Mouse (Mus musculus): Measurements from ENCODE around the gene Itgam. TPM values are rescaled to one million over a fixed set of nuclear protein-coding genes. Genes with fewer than 3 reads are reported as not detected.

Gene Itgam
- polyA plus RNA-seq, 1 experiment from 2014 or later: 0.57 TPM

DNA sequence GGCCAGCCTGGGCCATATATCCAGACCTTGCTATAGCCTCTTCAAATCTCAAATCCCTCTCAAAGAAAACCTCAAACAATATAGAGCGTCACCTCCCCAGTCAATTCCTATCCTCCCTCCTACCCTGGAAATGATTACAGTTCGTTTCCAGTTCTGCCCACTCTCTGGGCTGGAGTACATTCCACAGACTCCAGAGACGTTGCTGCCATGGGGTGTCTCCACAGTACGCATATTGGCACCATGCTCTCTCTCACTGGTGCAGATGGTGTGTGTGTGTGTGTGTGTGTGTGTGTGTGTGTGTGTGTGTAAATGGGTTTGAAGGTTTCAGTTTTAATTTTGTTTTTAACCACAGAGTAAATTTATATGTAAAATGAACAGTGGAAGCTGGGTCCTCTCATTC lies 42.8 kb downstream of the Itgam start:
- DNase-seq (ENCODE audit: low spot score) (no peak), ATAC-seq (replicated peaks; ENCODE audit: low FRiP score) (no peak)
- H3K4me1 ChIP-seq (replicated peaks; ENCODE audit: control insufficient read depth, insufficient read depth, low read length): no peaks in the 10 kb centered on the region
- no peak overlapping the region for H3K4me3 ChIP-seq (ENCODE audit: low read depth, low read length)
- H3K9me3 ChIP-seq (ENCODE audit: control insufficient read depth, low read length): no peaks in the 10 kb centered on the region
- H3K9ac ChIP-seq (ENCODE audit: low read length): no peak overlapping the region
- 82% methylated on average over 4 of the region's 4 CpGs for WGBS
- no peaks in the 10 kb centered on the region for H3K36me3 ChIP-seq (ENCODE audit: control insufficient read depth, insufficient read depth, low read length)
- H3K27me3 ChIP-seq (ENCODE audit: control insufficient read depth, insufficient read depth, low read length): no peaks in the 10 kb centered on the region
- H3K27ac ChIP-seq (ENCODE audit: low read depth, low read length): no peak overlapping the region
- H3K4me2 ChIP-seq (ENCODE audit: low read depth, low read length, severe bottlenecking): no peak overlapping the region

DNA sequence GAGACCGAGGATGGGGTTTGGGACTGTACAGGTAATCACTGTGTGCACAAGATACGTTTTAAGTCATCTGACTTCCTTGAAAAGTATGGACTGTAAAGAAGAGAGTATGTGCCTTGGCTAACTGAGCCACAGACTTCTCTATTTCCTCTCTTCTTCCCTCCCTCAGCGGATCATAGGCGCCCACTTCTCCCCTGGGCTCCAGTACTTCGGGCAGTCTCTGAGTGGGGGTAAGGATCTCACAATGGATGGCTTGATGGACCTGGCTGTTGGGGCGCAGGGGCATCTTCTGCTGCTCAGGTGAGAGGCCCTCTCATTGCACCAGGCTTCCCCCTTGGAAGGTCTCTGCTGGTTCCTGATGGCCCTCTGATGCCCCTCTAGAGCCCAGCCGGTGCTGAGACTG lies 45.0 kb downstream of the Itgam start:
- DNase-seq (ENCODE audit: low spot score) (peak; percentile 34), ATAC-seq (replicated peaks; ENCODE audit: low FRiP score) (no peak)
- H3K9me3 ChIP-seq (ENCODE audit: control insufficient read depth, low read length): no peaks in the 10 kb centered on the region
- no peak overlapping the region for H3K4me3 ChIP-seq (ENCODE audit: low read depth, low read length)
- H3K9ac ChIP-seq (ENCODE audit: low read length): no peak overlapping the region
- no peaks in the 10 kb centered on the region for H3K4me1 ChIP-seq (replicated peaks; ENCODE audit: control insufficient read depth, insufficient read depth, low read length)
- H3K27ac ChIP-seq (ENCODE audit: low read depth, low read length): no peak overlapping the region
- H3K4me2 ChIP-seq (ENCODE audit: low read depth, low read length, severe bottlenecking): no peak overlapping the region
- H3K36me3 ChIP-seq (ENCODE audit: control insufficient read depth, insufficient read depth, low read length): no peaks in the 10 kb centered on the region
- WGBS: 88% methylated on average over 7 of the region's 7 CpGs
- H3K27me3 ChIP-seq (ENCODE audit: control insufficient read depth, insufficient read depth, low read length): no peaks in the 10 kb centered on the region

DNA sequence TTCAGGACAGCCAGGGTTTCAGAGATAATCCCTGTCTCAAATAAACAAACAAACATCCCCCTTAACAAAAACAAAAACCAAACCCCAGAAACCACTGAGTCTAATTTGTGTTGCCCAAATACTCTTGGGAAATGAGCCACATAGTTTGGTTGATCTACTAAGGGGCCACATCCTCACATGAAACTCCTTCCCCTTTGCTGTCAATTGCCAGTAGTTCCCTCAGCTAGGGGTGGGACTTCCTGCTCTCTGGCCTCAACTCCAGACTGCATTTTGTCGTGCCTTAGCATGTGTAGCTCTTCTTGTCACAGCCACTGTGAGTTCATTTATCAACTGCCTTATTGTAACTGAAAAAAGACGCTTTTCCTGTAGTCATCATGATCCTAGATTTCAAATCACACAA lies 47.9 kb downstream of the Itgam start:
- Histone ChIP-seq H3K4me3 (ENCODE audit: low read depth, low read length) (no peak overlapping the region), H3K27ac (ENCODE audit: low read depth, low read length) (no peak overlapping the region), H3K4me2 (ENCODE audit: low read depth, low read length, severe bottlenecking) (no peak overlapping the region), H3K9ac (ENCODE audit: low read length) (no peak overlapping the region), H3K27me3 (ENCODE audit: control insufficient read depth, insufficient read depth, low read length) (no peaks in the 10 kb centered on the region), H3K4me1 (replicated peaks; ENCODE audit: control insufficient read depth, insufficient read depth, low read length) (no peaks in the 10 kb centered on the region), H3K9me3 (ENCODE audit: control insufficient read depth, low read length) (no peaks in the 10 kb centered on the region), H3K36me3 (ENCODE audit: control insufficient read depth, insufficient read depth, low read length) (no peaks in the 10 kb centered on the region)
- ATAC-seq (replicated peaks; ENCODE audit: low FRiP score): no peak
- 75% methylated on average over 2 of the region's 2 CpGs for WGBS
- DNase-seq (ENCODE audit: low spot score): peak; percentile 26

DNA sequence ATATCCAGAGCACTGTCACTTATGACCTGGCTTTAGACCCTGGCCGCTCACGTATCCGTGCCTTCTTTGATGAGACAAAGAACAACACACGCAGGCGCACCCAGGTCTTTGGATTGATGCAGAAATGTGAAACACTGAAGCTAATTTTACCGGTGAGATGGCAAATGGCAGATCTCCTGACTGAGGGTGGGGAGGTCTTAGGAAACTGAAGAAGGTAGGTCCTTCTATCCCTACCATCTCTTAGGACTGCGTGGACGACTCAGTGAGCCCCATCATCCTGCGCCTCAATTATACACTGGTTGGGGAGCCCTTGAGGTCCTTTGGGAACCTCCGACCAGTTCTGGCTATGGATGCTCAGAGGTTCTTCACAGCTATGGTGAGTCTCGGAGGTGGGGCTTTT lies 49.7 kb downstream of the Itgam start:
- Histone ChIP-seq H3K4me3 (ENCODE audit: low read depth, low read length) (no peak overlapping the region), H3K27me3 (ENCODE audit: control insufficient read depth, insufficient read depth, low read length) (no peaks in the 10 kb centered on the region), H3K36me3 (ENCODE audit: control insufficient read depth, insufficient read depth, low read length) (no peaks in the 10 kb centered on the region), H3K4me1 (replicated peaks; ENCODE audit: control insufficient read depth, insufficient read depth, low read length) (no peaks in the 10 kb centered on the region), H3K27ac (ENCODE audit: low read depth, low read length) (no peak overlapping the region), H3K9me3 (ENCODE audit: control insufficient read depth, low read length) (no peaks in the 10 kb centered on the region), H3K9ac (ENCODE audit: low read length) (no peak overlapping the region), H3K4me2 (ENCODE audit: low read depth, low read length, severe bottlenecking) (no peak overlapping the region)
- WGBS: 91% methylated on average over 11 of the region's 11 CpGs
- DNase-seq (ENCODE audit: low spot score) (peak; percentile 43), ATAC-seq (replicated peaks; ENCODE audit: low FRiP score) (no peak)

DNA sequence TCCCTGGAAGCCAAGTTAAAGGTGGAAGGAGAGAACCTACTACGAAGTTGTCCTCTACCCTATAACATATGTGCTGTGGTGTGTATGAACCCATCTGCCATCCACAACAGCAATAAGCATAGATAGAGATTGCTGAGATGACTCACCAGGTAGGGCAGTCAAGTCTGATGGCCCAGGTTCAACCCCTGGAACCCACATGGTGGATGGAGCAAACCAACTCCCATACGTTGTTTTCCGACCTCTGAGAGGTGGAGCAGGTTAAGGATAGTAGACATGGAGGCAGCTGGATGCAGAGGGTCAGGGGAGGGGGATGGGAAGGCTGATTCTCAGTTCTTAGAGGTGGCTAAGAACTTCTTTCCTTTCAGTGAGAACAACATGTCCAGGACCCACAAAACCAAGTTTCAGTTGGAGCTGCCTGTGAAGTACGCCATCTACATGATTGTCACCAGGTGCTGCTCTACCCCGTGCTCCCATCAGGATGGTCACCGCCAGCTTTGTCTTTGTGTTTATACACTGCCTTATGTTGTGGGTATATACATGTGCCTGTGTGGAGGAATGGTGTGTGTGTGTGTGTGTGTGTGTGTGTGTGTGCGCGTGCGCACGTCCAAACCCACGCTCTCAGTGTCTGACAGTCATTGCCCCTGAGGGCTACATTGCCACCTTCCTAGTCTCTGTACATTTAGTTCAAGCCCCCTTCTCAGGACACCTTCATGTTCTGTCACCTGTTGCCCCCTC lies 52.1 kb downstream of the Itgam start:
- 95% methylated on average over 11 of the region's 11 CpGs for WGBS

DNA sequence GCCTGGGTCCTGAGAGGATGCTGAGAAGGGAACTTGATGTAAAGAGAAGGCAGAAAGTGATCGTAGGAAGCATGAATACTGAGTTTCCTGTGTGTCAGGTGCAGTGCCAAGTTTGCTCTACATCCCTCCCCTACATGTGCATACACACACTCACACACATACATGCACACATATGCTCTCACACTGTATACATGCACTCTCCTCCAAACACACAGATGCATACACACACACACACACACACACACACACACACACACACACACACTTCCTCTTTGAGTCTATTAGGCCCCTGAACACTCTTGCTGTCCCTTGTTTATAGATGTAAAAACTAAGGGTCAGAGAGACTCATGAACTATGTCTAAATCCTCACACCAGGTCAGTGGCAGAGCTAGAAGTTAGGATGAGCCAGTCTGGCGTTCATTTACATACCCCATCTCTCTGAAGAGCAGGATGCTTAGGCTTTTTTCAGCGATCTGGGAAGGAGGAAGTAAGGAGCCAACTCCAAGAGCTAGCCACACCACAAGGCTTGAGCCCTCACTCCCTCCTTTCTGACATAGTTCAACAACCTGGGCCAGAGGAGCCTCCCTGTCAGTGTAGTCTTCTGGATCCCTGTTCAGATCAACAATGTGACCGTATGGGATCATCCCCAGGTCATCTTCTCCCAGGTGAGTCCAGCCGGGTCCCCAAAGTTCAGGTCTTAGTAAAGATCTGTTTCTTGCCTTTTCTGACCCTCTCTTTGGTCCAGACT lies 52.9 kb downstream of the Itgam start:
- Histone ChIP-seq H3K4me3 (ENCODE audit: low read depth, low read length) (no peak overlapping the region), H3K27ac (ENCODE audit: low read depth, low read length) (no peak overlapping the region)
- 78% methylated on average over 5 of the region's 5 CpGs for WGBS

More for the DNA sequence above, 52.1 kb downstream of the Itgam start:
- Histone ChIP-seq H3K4me1 (replicated peaks; ENCODE audit: control insufficient read depth, insufficient read depth, low read length) (no peaks in the 10 kb centered on the region), H3K4me2 (ENCODE audit: low read depth, low read length, severe bottlenecking) (no peak overlapping the region), H3K27me3 (ENCODE audit: control insufficient read depth, insufficient read depth, low read length) (no peaks in the 10 kb centered on the region), H3K9ac (ENCODE audit: low read length) (no peak overlapping the region), H3K27ac (ENCODE audit: low read depth, low read length) (no peak overlapping the region), H3K4me3 (ENCODE audit: low read depth, low read length) (no peak overlapping the region), H3K36me3 (ENCODE audit: control insufficient read depth, insufficient read depth, low read length) (no peaks in the 10 kb centered on the region), H3K9me3 (ENCODE audit: control insufficient read depth, low read length) (no peaks in the 10 kb centered on the region)
- DNase-seq (ENCODE audit: low spot score): no peak
- ATAC-seq (replicated peaks; ENCODE audit: low FRiP score): no peak

DNA sequence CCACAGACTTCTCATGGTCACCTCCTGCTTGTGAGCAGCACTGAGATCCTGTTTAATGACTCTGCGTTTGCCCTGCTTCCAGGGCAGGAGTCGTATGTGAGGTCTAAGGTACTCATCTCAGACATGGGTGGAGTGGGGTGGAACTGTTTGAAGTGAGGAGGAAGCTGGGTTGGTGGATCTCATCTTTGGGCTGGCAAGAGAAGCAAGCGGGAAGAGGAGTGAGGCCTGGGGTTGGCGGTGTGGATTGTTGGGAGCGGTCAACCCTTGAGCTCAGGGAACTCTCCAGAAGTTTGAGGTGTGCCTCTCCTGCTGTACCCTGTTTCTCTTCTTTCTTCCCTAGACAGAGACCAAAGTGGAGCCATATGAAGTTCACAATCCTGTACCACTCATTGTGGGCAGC lies 54.0 kb downstream of the Itgam start:
- WGBS: 93% methylated on average over 5 of the region's 5 CpGs
- DNase-seq (ENCODE audit: low spot score): peak; percentile 30
- Histone ChIP-seq H3K36me3 (ENCODE audit: control insufficient read depth, insufficient read depth, low read length) (no peaks in the 10 kb centered on the region), H3K4me3 (ENCODE audit: low read depth, low read length) (no peak overlapping the region), H3K27me3 (ENCODE audit: control insufficient read depth, insufficient read depth, low read length) (no peaks in the 10 kb centered on the region), H3K9ac (ENCODE audit: low read length) (no peak overlapping the region), H3K9me3 (ENCODE audit: control insufficient read depth, low read length) (no peaks in the 10 kb centered on the region), H3K4me1 (replicated peaks; ENCODE audit: control insufficient read depth, insufficient read depth, low read length) (no peaks in the 10 kb centered on the region), H3K27ac (ENCODE audit: low read depth, low read length) (no peak overlapping the region), H3K4me2 (ENCODE audit: low read depth, low read length, severe bottlenecking) (no peak overlapping the region)
- no peak for ATAC-seq (replicated peaks; ENCODE audit: low FRiP score)

More for the DNA sequence above, 52.9 kb downstream of the Itgam start:
- H3K4me1 ChIP-seq (replicated peaks; ENCODE audit: control insufficient read depth, insufficient read depth, low read length): no peaks in the 10 kb centered on the region
- no peaks in the 10 kb centered on the region for H3K36me3 ChIP-seq (ENCODE audit: control insufficient read depth, insufficient read depth, low read length)
- ATAC-seq (replicated peaks; ENCODE audit: low FRiP score): no peak
- no peak overlapping the region for H3K9ac ChIP-seq (ENCODE audit: low read length)
- H3K9me3 ChIP-seq (ENCODE audit: control insufficient read depth, low read length): no peaks in the 10 kb centered on the region
- no peak overlapping the region for H3K4me2 ChIP-seq (ENCODE audit: low read depth, low read length, severe bottlenecking)
- DNase-seq (ENCODE audit: low spot score): no peak
- no peaks in the 10 kb centered on the region for H3K27me3 ChIP-seq (ENCODE audit: control insufficient read depth, insufficient read depth, low read length)

DNA sequence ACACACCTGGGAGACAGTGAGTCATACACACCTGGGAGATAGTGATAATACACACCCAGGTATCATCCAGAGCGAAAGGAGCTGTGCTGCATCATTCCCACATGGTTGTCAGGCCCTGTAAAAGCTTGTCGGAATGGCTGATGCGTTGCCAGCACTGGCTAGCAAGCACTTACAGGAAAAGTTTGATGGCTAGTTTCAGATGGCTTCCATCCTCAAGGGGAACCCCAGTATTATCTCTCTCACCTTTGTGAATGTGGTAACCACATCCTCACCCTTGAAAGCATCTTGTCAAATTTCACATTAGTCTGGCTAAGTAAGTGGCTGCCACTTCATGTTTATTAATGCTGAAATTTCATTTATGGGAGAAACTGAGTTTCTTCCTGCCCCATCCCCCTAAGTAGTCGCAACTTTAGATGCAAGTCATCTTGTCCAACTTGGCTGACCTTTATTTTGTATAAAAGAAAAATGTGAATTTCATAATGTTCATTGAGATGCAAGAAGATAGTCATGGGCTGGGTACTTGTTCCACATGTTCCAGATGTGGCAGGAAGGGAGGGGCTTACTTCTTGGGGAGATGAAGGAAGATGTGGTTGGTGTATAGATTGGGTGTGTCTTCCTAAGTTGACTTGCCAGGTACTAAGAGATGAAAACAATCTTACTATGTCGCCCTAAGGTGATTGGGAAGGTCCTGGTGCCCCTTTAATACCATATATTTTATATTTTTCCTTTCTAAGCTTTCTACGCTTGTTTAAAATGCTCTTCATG lies 57.5 kb downstream of the Itgam start:
- ATAC-seq (replicated peaks; ENCODE audit: low FRiP score) (no peak), DNase-seq (ENCODE audit: low spot score) (peak; percentile 32)
- Histone ChIP-seq H3K9me3 (ENCODE audit: control insufficient read depth, low read length) (no peaks in the 10 kb centered on the region), H3K36me3 (ENCODE audit: control insufficient read depth, insufficient read depth, low read length) (no peaks in the 10 kb centered on the region), H3K9ac (ENCODE audit: low read length) (no peak overlapping the region), H3K4me2 (ENCODE audit: low read depth, low read length, severe bottlenecking) (no peak overlapping the region), H3K27me3 (ENCODE audit: control insufficient read depth, insufficient read depth, low read length) (no peaks in the 10 kb centered on the region), H3K27ac (ENCODE audit: low read depth, low read length) (no peak overlapping the region), H3K4me1 (replicated peaks; ENCODE audit: control insufficient read depth, insufficient read depth, low read length) (no peaks in the 10 kb centered on the region), H3K4me3 (ENCODE audit: low read depth, low read length) (no peak overlapping the region)
- WGBS: 81% methylated on average over 6 of the region's 6 CpGs

All from forebrain, embryonic 11.5 days (tissue).